Mouse (Mus musculus) layer of hippocampus, postnatal 25 days (tissue): Measurements from ENCODE around the gene Arl15. TPM values are rescaled to one million over a fixed set of nuclear protein-coding genes. Genes with fewer than 3 reads are reported as not detected.

Experiments
- DNase-seq, 2 experiments: peaks; one replicate each; pipeline ENCODE4 v3.0.0; 2022; ENCODE audit warnings: mixed read lengths in 2 of 2, low spot score in 1 of 2; ENCODE audit errors: extremely low spot score in 1 of 2
- total RNA-seq, 2 experiments: library from RNA; stranded (reverse); gene quantifications; 2 replicates each; pipeline ENCODE4 v1.2.3; 2021

Arl15 gene
- total RNA-seq, 2 experiments from 2014 or later = 62.8 to 65.1 TPM

GRCm38 (mm10) chr13:114166439-114167183 lies 372.3 kb downstream of the Arl15 start:
- DNase-seq = no peak

- DNase-seq = no peak
Measured at GRCm38 (mm10) chr13:114170061-114170460, 375.8 kb downstream of the Arl15 start.

GRCm38 (mm10) chr13:114171465-114171864 lies 377.2 kb downstream of the Arl15 start:
- DNase-seq = no peak

- no peak for DNase-seq
Measured at GRCm38 (mm10) chr13:114188107-114188506, 393.8 kb downstream of the Arl15 start.

GRCm38 (mm10) chr13:114188801-114189200 lies 394.5 kb downstream of the Arl15 start:
- no peak for DNase-seq

- no peak for DNase-seq
Measured at GRCm38 (mm10) chr13:114189441-114189840, 395.1 kb downstream of the Arl15 start.

GRCm38 (mm10) chr13:114190898-114191297 lies 396.6 kb downstream of the Arl15 start:
- DNase-seq = no peak

- DNase-seq = no peak
Measured at GRCm38 (mm10) chr13:114198252-114198799, 404.0 kb downstream of the Arl15 start.

- DNase-seq = no peak
Measured at GRCm38 (mm10) chr13:114199746-114200145, 405.4 kb downstream of the Arl15 start.

- no peak for DNase-seq
Measured at GRCm38 (mm10) chr13:114200545-114200944, 406.2 kb downstream of the Arl15 start.

- DNase-seq = no peak
Measured at GRCm38 (mm10) chr13:114202806-114203570, 408.7 kb downstream of the Arl15 start.

Other genes with a start within 250 kb of the Arl15 start
- 10 to 100 TPM; 22.5 to 24.2 TPM for gene Snx18, start 175.9 kb upstream of the Arl15 start, total RNA-seq
- 1 to 10 TPM in 1 of 2 experiments, under 1 TPM in 1; 0.99 to 2.2 TPM for gene Hspb3, start 130.8 kb upstream of the Arl15 start, total RNA-seq